Mouse (Mus musculus) lung, postnatal 0 days (tissue): ENCODE data around the gene Sertad3.
"Not testable (repeated sequence)": the region's sequence is repeated elsewhere in the genome, so short reads cannot be mapped to it uniquely, and the experiment has no call there.

Experiments
- CTCF ChIP-seq: IDR thresholded peaks from 2 replicates; pipeline ENCODE4 v1.5.1; 2016; ENCODE audit warnings: antibody characterized with exemption, mild to moderate bottlenecking
- EP300 ChIP-seq: IDR thresholded peaks from 2 replicates; pipeline ENCODE4 v1.6.1; 2016; ENCODE audit warnings: antibody characterized with exemption, mild to moderate bottlenecking, control low read depth

DNA sequence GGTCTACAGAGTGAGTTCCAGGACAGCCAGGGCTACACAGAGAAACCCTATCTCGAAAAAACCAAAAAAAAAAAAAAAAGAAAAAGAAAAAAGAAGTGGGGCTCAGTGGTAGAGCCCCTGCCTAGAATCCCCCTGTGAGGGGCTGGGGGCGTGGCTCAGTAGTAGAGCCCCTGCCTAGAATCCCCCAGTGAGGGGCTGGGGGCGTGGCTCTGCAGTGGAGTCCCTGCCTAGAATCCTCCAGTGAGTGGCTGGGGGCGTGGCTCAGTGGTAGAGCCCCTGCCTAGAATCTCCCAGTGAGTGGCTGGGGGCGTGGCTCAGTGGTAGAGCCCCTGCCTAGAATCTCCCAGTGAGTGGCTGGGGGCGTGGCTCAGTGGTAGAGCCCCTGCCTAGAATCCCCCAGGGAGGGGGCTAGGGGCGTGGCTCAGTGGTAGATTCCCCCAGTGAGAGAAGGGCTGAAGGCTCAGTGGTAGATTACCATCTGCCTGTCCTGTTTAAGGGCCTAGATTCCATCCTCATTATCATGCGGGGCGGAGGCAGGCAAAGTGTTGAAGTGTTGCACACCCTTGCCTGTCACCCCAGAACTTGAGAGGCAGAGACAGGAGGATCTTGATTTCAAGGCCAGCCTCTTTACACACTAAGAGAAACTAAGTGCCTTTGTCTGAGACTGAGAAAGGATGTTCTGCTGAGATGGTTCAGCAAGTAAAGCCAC lies 21.2 kb downstream of the Sertad3 start:
- not testable (repeated sequence) for TF ChIP-seq CTCF, EP300
